Mouse (Mus musculus) lung, postnatal 0 days (tissue): ENCODE results near the gene Ntan1.

ENCODE experiments used
- CTCF ChIP-seq: IDR thresholded peaks from 2 replicates; pipeline ENCODE4 v1.5.1; 2016; ENCODE audit warnings: antibody characterized with exemption, mild to moderate bottlenecking
- EP300 ChIP-seq: IDR thresholded peaks from 2 replicates; pipeline ENCODE4 v1.6.1; 2016; ENCODE audit warnings: antibody characterized with exemption, mild to moderate bottlenecking, control low read depth

GRCm38 (mm10) chr16:13866076-13866475, 47.4 kb downstream of the Ntan1 start:
- TF ChIP-seq CTCF (no peak), EP300 (no peak)
